ENCODE assay signal across 9 mouse cellular contexts in the genomic region with DNA sequence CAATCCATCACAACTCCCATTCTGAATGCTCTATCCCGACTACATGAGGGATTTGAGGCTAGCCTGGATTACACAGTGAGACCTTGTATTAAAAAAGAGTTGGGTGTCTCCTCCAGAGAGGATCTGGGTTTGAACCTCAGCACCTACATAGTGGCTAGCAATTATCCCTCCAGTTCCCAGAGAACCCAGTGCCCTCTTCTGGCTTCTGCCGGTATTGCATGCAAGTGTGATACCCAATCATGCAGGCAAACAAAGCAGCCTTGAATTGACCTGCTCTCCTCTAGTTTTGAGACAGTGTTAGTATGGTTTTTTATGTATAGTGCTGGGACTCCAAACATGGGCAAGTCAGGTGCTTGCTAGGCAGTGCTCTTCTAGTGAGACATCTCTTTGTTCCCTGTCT. TPM values are rescaled to one million over a fixed set of nuclear protein-coding genes. Genes with fewer than 3 reads are reported as not detected.
DNase-seq lines count a peak whose midpoint lies in the region; ATAC-seq and TF ChIP-seq lines count a peak whose summit lies in the region.
"Had no signal": no experiment of that assay in that cellular context is flagged by ENCODE, and none has a peak within 500 bp of the region (broad histone marks: within the 10 kb centered on the region; RNA-seq: fewer than 3 reads in every experiment).

No protein-coding gene starts in this region.

- no peak overlapping the region for H3K27ac ChIP-seq in kidney, postnatal 0 days
- H3K27ac ChIP-seq in liver, postnatal 0 days (ENCODE audit: low read depth), result no peak overlapping the region
- H3K27ac ChIP-seq: hindbrain, embryonic 15.5 days had no signal

- H3K4me2 ChIP-seq in kidney, postnatal 0 days (ENCODE audit: low read length), result peak overlapping the region; percentile 80; the same call in 1 of the 2 replicates
- H3K4me2 ChIP-seq in liver, postnatal 0 days (ENCODE audit: low read depth, low read length), result peak overlapping the region; percentile 98; the same call in 1 of the 2 replicates

- no peaks in the 10 kb centered on the region for H3K9me3 ChIP-seq in kidney, postnatal 0 days (replicated peaks; ENCODE audit: low read length)
- no peaks in the 10 kb centered on the region for H3K9me3 ChIP-seq in liver, postnatal 0 days (ENCODE audit: low read length)
- H3K9me3 ChIP-seq: hindbrain, embryonic 15.5 days had no signal

- no peaks in the 10 kb centered on the region for H3K36me3 ChIP-seq in kidney, postnatal 0 days (ENCODE audit: insufficient read depth, low read length)
- H3K36me3 ChIP-seq in liver, postnatal 0 days (replicated peaks; ENCODE audit: insufficient read depth, low read length), result peaks cover 20% of the 10 kb centered on the region
- H3K36me3 ChIP-seq: hindbrain, embryonic 15.5 days had no signal

- 11% methylated on average over 2 of the region's 2 CpGs for WGBS in kidney, postnatal 0 days
- WGBS in liver, postnatal 0 days (ENCODE audit: insufficient replicate concordance), result 16% methylated on average over 2 of the region's 2 CpGs

- no peak overlapping the region for H3K4me3 ChIP-seq in kidney, postnatal 0 days (replicated peaks; ENCODE audit: low read depth, low read length)
- H3K4me3 ChIP-seq in liver, postnatal 0 days (ENCODE audit: low read depth, low read length), result peak overlapping the region; percentile 76
- H3K4me3 ChIP-seq: hindbrain, embryonic 15.5 days had no signal

- peak; percentile 85 for TF ChIP-seq CTCF in kidney, postnatal 0 days (IDR thresholded peaks at IDR 0.05; ENCODE audit: low read depth)
- TF ChIP-seq CTCF in liver, postnatal 0 days (IDR thresholded peaks at IDR 0.05; ENCODE audit: low read depth), result peak; percentile 92

- no peak for TF ChIP-seq EP300 in liver, postnatal 0 days (IDR thresholded peaks at IDR 0.05; ENCODE audit: low read depth)

- ATAC-seq in kidney, postnatal 0 days (replicated peaks; ENCODE audit: low FRiP score, low read depth), result no peak
- no peak for ATAC-seq in liver, postnatal 0 days

- peaks cover 11% of the 10 kb centered on the region for H3K4me1 ChIP-seq in kidney, postnatal 0 days (replicated peaks; ENCODE audit: insufficient read depth, low read length)
- peaks cover 22% of the 10 kb centered on the region for H3K4me1 ChIP-seq in liver, postnatal 0 days (ENCODE audit: insufficient read depth)

- no peaks in the 10 kb centered on the region for H3K27me3 ChIP-seq in kidney, postnatal 0 days (ENCODE audit: insufficient read depth, low read length)
- peaks cover 8% of the 10 kb centered on the region; the same call in 1 of the 2 replicates for H3K27me3 ChIP-seq in liver, postnatal 0 days (ENCODE audit: insufficient read depth, low read length)

- intact Hi-C loops in gastrocnemius, postnatal 14 days (cut with DNase I; ENCODE audit: low total_unique reads), result no loop called here

- H3K9ac ChIP-seq in kidney, postnatal 0 days (ENCODE audit: low read depth, low read length), result no peak overlapping the region
- peak overlapping the region; percentile 31; the same call in 1 of the 2 replicates for H3K9ac ChIP-seq in liver, postnatal 0 days (replicated peaks)
- H3K9ac ChIP-seq: hindbrain, embryonic 15.5 days had no signal

- DNase-seq in urinary bladder, postnatal 14 days (ENCODE audit: low spot score), result peak; percentile 83
- DNase-seq in urinary bladder, postnatal 10 days (ENCODE audit: low spot score), result no peak
- DNase-seq in cerebellum, adult 9-10 months, result peak; percentile 62
- peak; percentile 61 for DNase-seq in gastrocnemius, postnatal 14 days
- peak; percentile 74 for DNase-seq in kidney, postnatal 0 days (ENCODE audit: low spot score)
- peak; percentile 88 for DNase-seq in liver, postnatal 0 days
- DNase-seq in retina, postnatal 7 days (ENCODE audit: low read depth, low spot score), result peak; percentile 53
- DNase-seq in yolk sac, embryonic 10.5 days (ENCODE audit: low spot score), result peak; percentile 37

RNA-seq across cellular contexts. Expression of a gene that starts 2.7 kb away (rescaled TPM):
- total RNA-seq in gastrocnemius, postnatal 14 days (2021), result 1 to 10 TPM; 4.5 to 5.4 TPM
- polyA plus RNA-seq in kidney, postnatal 0 days (2015; fragmentation: Nextera tagmentation; extraction: Ambion mirVana), result 35.5 and 44.5 TPM in 2 replicates
- polyA plus RNA-seq in liver, postnatal 0 days (2015; fragmentation: Nextera tagmentation; extraction: Ambion mirVana), result 19.6 and 20.6 TPM in 2 replicates

RNA-seq across cellular contexts. Expression of a gene that starts 3.0 kb away (rescaled TPM):
- 1 to 10 TPM; 2.6 to 3.3 TPM for total RNA-seq in gastrocnemius, postnatal 14 days (2021)
- 8.2 and 9.1 TPM in 2 replicates for polyA plus RNA-seq in kidney, postnatal 0 days (2015; fragmentation: Nextera tagmentation; extraction: Ambion mirVana)
- 3.0 and 3.5 TPM in 2 replicates for polyA plus RNA-seq in liver, postnatal 0 days (2015; fragmentation: Nextera tagmentation; extraction: Ambion mirVana)

RNA-seq across cellular contexts. Expression of a gene that starts 8.1 kb away (rescaled TPM):
- total RNA-seq in gastrocnemius, postnatal 14 days (2021), result not detected
- polyA plus RNA-seq in kidney, postnatal 0 days (2015; fragmentation: Nextera tagmentation; extraction: Ambion mirVana), result not detected in 2 replicates
- polyA plus RNA-seq in liver, postnatal 0 days (2015; fragmentation: Nextera tagmentation; extraction: Ambion mirVana), result not detected in 2 replicates
- polyA plus RNA-seq: hindbrain, embryonic 15.5 days had no signal

RNA-seq across cellular contexts. Expression of a gene that starts 19.1 kb away (rescaled TPM):
- not detected for total RNA-seq in gastrocnemius, postnatal 14 days (2021)
- 0.14 and 0.17 TPM in 2 replicates for polyA plus RNA-seq in kidney, postnatal 0 days (2015; fragmentation: Nextera tagmentation; extraction: Ambion mirVana)
- 0.13 TPM in 1 of 2 replicates, not detected in the other for polyA plus RNA-seq in liver, postnatal 0 days (2015; fragmentation: Nextera tagmentation; extraction: Ambion mirVana)

RNA-seq across cellular contexts. Expression of a gene that starts 38.0 kb away (rescaled TPM):
- total RNA-seq in gastrocnemius, postnatal 14 days (2021), result under 1 TPM; 0.09 to 0.29 TPM
- 0.13 and 0.18 TPM in 2 replicates for polyA plus RNA-seq in kidney, postnatal 0 days (2015; fragmentation: Nextera tagmentation; extraction: Ambion mirVana)
- not detected in 2 replicates for polyA plus RNA-seq in liver, postnatal 0 days (2015; fragmentation: Nextera tagmentation; extraction: Ambion mirVana)
